Mouse (Mus musculus) MEL (cell line): ENCODE data around the gene Utp11. TPM values are rescaled to one million over a fixed set of nuclear protein-coding genes. Genes with fewer than 3 reads are reported as not detected.

Source experiments
- polyA plus RNA-seq, 2 experiments: library from polyadenylated mRNA; stranded (reverse) in 1 of 2; unstranded in 1 of 2; fragments of >175 nt in 1 of 2; fragments of >200 nt in 1 of 2; gene quantifications; 2 replicates each; pipeline versions ENCODE4 v1.2.1 to v1.2.4; 2012; ENCODE audit warnings: low replicate concordance in 2 of 2, low read depth in 1 of 2; ENCODE audit not compliant: insufficient read length in 2 of 2, insufficient read depth in 1 of 2, missing spikeins in 1 of 2
- total RNA-seq: library from RNA; depleted of rRNA; stranded (reverse); fragments of 300-350 nt; gene quantifications from 2 replicates; pipeline ENCODE4 v1.2.3, GENCODE M21; 2012; rRNA removed

Utp11 gene
- total and polyA plus RNA-seq, 3 experiments, result 68.3 to 86.9 TPM; not detected in 1

Other genes with a start within 250 kb of the Utp11 start
- gene 3100002H09Rik, start 82.8 kb downstream of the Utp11 start, total RNA-seq, result not detected in 2 replicates
- gene 3100002H09Rik, start 82.8 kb downstream of the Utp11 start, polyA plus RNA-seq, result not detected
- gene Pou3f1, start 36.8 kb downstream of the Utp11 start, total RNA-seq, result not detected in 2 replicates
- not detected for gene Pou3f1, start 36.8 kb downstream of the Utp11 start, polyA plus RNA-seq
- 5.6 TPM in 2 replicates for gene Fhl3, start 7.1 kb upstream of the Utp11 start, total RNA-seq
- gene Fhl3, start 7.1 kb upstream of the Utp11 start, polyA plus RNA-seq, result 10 to 100 TPM in 1 of 2 experiments, not detected in 1; 13.8 TPM
- gene Sf3a3, start 21.2 kb upstream of the Utp11 start, total RNA-seq, result 136 and 144 TPM in 2 replicates
- gene Sf3a3, start 21.2 kb upstream of the Utp11 start, polyA plus RNA-seq, result 100 to 1,000 TPM; 127 to 295 TPM
- gene Inpp5b, start 48.2 kb upstream of the Utp11 start, total RNA-seq, result 27.7 and 28.6 TPM in 2 replicates
- gene Inpp5b, start 48.2 kb upstream of the Utp11 start, polyA plus RNA-seq, result 10 to 100 TPM in 1 of 2 experiments, not detected in 1; 52.5 TPM
- 15.5 and 17.8 TPM in 2 replicates for gene Mtf1, start 108.5 kb upstream of the Utp11 start, total RNA-seq
- 10 to 100 TPM; 28.9 to 37.8 TPM for gene Mtf1, start 108.5 kb upstream of the Utp11 start, polyA plus RNA-seq
- gene Yrdc, start 157.1 kb upstream of the Utp11 start, total RNA-seq, result 90.0 and 107 TPM in 2 replicates
- 100 to 1,000 TPM in 1 of 2 experiments, not detected in 1; 105 TPM for gene Yrdc, start 157.1 kb upstream of the Utp11 start, polyA plus RNA-seq
- gene 1110065P20Rik, start 157.6 kb upstream of the Utp11 start, total RNA-seq, result 40.6 and 43.4 TPM in 2 replicates
- gene 1110065P20Rik, start 157.6 kb upstream of the Utp11 start, polyA plus RNA-seq, result 10 to 100 TPM in 1 of 2 experiments, not detected in 1; 50.9 TPM
- gene Maneal, start 168.6 kb upstream of the Utp11 start, total RNA-seq, result 0.08 TPM in 1 of 2 replicates, not detected in the other
- gene Maneal, start 168.6 kb upstream of the Utp11 start, polyA plus RNA-seq, result not detected
- not detected in 2 replicates for gene Epha10, start 187.3 kb upstream of the Utp11 start, total RNA-seq
- not detected for gene Epha10, start 187.3 kb upstream of the Utp11 start, polyA plus RNA-seq
- 12.2 and 17.3 TPM in 2 replicates for gene 9930104L06Rik, start 243.4 kb upstream of the Utp11 start, total RNA-seq
- 10 to 100 TPM in 1 of 2 experiments, not detected in 1; 15.5 TPM for gene 9930104L06Rik, start 243.4 kb upstream of the Utp11 start, polyA plus RNA-seq
- 108 and 112 TPM in 2 replicates for gene Cdca8, start 245.7 kb upstream of the Utp11 start, total RNA-seq
- 100 to 1,000 TPM in 1 of 2 experiments, not detected in 1; 202 TPM for gene Cdca8, start 245.7 kb upstream of the Utp11 start, polyA plus RNA-seq